Mouse (Mus musculus) limb, embryonic 13.5 days (tissue): ENCODE measurements at regions not wholly inside any gene's neighbourhood (a gene's known extent, or its start where the extent isn't known, plus 50 kb on each side); places are given as distances from the start of the nearest gene placed in this dataset.

Experiments used
- ATAC-seq: fragments of 200-750 bp; cut with Nextera tagmentation; 2 replicates; pipeline ENCODE4 v1.8.0; 2017; ENCODE audit warnings: low read depth, moderate number of reproducible peaks, moderate TSS enrichment; ENCODE audit not compliant: low FRiP score
- H3K27ac ChIP-seq: fragments of 300-500 bp; sonication (generic); 2 replicates; pipeline ENCODE4 v1.5.1; 2015; ENCODE audit warnings: inconsistent platforms, mild to moderate bottlenecking, moderate library complexity
- H3K27me3 ChIP-seq: fragments of 300-500 bp; sonication (generic); 2 replicates; pipeline ENCODE4 v1.6.1; 2015; ENCODE audit warnings: mild to moderate bottlenecking, inconsistent platforms
- H3K36me3 ChIP-seq: fragments of 300-500 bp; sonication (generic); 2 replicates; pipeline ENCODE4 v1.6.1; 2015; ENCODE audit warnings: inconsistent platforms, mild to moderate bottlenecking, moderate library complexity
- H3K4me1 ChIP-seq: fragments of 300-500 bp; sonication (generic); 2 replicates; pipeline ENCODE4 v1.6.1; 2015; ENCODE audit warnings: inconsistent platforms
- H3K4me2 ChIP-seq: fragments of 300-500 bp; sonication (generic); replicated peaks from 2 replicates; pipeline ENCODE4 v1.6.1; 2015; ENCODE audit warnings: inconsistent platforms, mild to moderate bottlenecking, moderate library complexity
- H3K4me3 ChIP-seq: fragments of 300-500 bp; sonication (generic); 2 replicates; pipeline ENCODE4 v1.5.1; 2015; ENCODE audit warnings: moderate library complexity, mild to moderate bottlenecking, inconsistent platforms
- H3K9ac ChIP-seq: fragments of 300-500 bp; sonication (generic); 2 replicates; pipeline ENCODE4 v1.6.1; 2015; ENCODE audit warnings: mild to moderate bottlenecking, inconsistent platforms
- H3K9me3 ChIP-seq: fragments of 300-500 bp; sonication (generic); 2 replicates; pipeline ENCODE4 v1.6.1; 2016; ENCODE audit warnings: inconsistent platforms
- WGBS: fragments of 180-500 bp; shearing (Covaris S2); methylation state at CpG from one replicate; pipeline ENCODE4 v1.1.7; 2015; 5-methylcytosine and 5-hydroxymethylcytosine counted together

GRCm38 (mm10) chr14:105532168-105532745, 273.9 kb downstream of the Ndfip2 start:
- Histone ChIP-seq H3K36me3 (no peaks in the 10 kb centered on the region), H3K9ac (no peak overlapping the region), H3K27me3 (no peaks in the 10 kb centered on the region), H3K9me3 (peaks cover 6% of the 10 kb centered on the region), H3K4me2 (no peak overlapping the region), H3K4me1 (peaks cover 12% of the 10 kb centered on the region), H3K27ac (no peak overlapping the region), H3K4me3 (no peak overlapping the region)
- no peak for ATAC-seq
- 62% methylated on average over 10 of the region's 10 CpGs for WGBS

GRCm38 (mm10) chr14:105528107-105528506, 269.7 kb downstream of the Ndfip2 start:
- H3K9ac ChIP-seq, result no peak overlapping the region
- no peak overlapping the region for H3K4me3 ChIP-seq
- WGBS, result 47% methylated on average over 6 of the region's 6 CpGs
- no peaks in the 10 kb centered on the region for H3K27me3 ChIP-seq
- ATAC-seq, result peak; percentile 57
- H3K4me1 ChIP-seq, result peaks cover 12% of the 10 kb centered on the region
- H3K27ac ChIP-seq, result no peak overlapping the region
- H3K36me3 ChIP-seq, result no peaks in the 10 kb centered on the region
- H3K9me3 ChIP-seq, result no peaks in the 10 kb centered on the region
- no peak overlapping the region for H3K4me2 ChIP-seq

- no peak for ATAC-seq
- no peaks in the 10 kb centered on the region for H3K9me3 ChIP-seq
- H3K9ac ChIP-seq, result no peak overlapping the region
- H3K27ac ChIP-seq, result no peak overlapping the region
- H3K4me2 ChIP-seq, result no peak overlapping the region
- H3K36me3 ChIP-seq, result no peaks in the 10 kb centered on the region
- no peak overlapping the region for H3K4me3 ChIP-seq
- H3K4me1 ChIP-seq, result peaks cover 11% of the 10 kb centered on the region
- 92% methylated on average over 4 of the region's 4 CpGs for WGBS
- H3K27me3 ChIP-seq, result no peaks in the 10 kb centered on the region
Measured at GRCm38 (mm10) chr14:105523849-105524248, 265.5 kb downstream of the Ndfip2 start.

GRCm38 (mm10) chr14:105522279-105522678, 263.9 kb downstream of the Ndfip2 start:
- WGBS, result 57% methylated on average over 1 of the region's 1 CpGs
- H3K27ac ChIP-seq, result no peak overlapping the region
- no peaks in the 10 kb centered on the region for H3K4me1 ChIP-seq
- no peaks in the 10 kb centered on the region for H3K36me3 ChIP-seq
- no peak overlapping the region for H3K4me2 ChIP-seq
- H3K4me3 ChIP-seq, result no peak overlapping the region
- no peaks in the 10 kb centered on the region for H3K9me3 ChIP-seq
- H3K27me3 ChIP-seq, result no peaks in the 10 kb centered on the region
- no peak overlapping the region for H3K9ac ChIP-seq
- ATAC-seq, result no peak

- no peak for ATAC-seq
- no peaks in the 10 kb centered on the region for H3K27me3 ChIP-seq
- H3K4me2 ChIP-seq, result no peak overlapping the region
- 63% methylated on average over 7 of the region's 7 CpGs for WGBS
- no peaks in the 10 kb centered on the region for H3K9me3 ChIP-seq
- no peaks in the 10 kb centered on the region for H3K4me1 ChIP-seq
- H3K9ac ChIP-seq, result no peak overlapping the region
- H3K36me3 ChIP-seq, result no peaks in the 10 kb centered on the region
- no peak overlapping the region for H3K4me3 ChIP-seq
- no peak overlapping the region for H3K27ac ChIP-seq
Measured at GRCm38 (mm10) chr14:105518706-105519105, 260.3 kb downstream of the Ndfip2 start.

- H3K36me3 ChIP-seq, result no peaks in the 10 kb centered on the region
- no peaks in the 10 kb centered on the region for H3K9me3 ChIP-seq
- H3K4me1 ChIP-seq, result no peaks in the 10 kb centered on the region
- no peak overlapping the region for H3K4me2 ChIP-seq
- no peak for ATAC-seq
- no peak overlapping the region for H3K4me3 ChIP-seq
- 81% methylated on average over 9 of the region's 9 CpGs for WGBS
- no peak overlapping the region for H3K27ac ChIP-seq
- no peaks in the 10 kb centered on the region for H3K27me3 ChIP-seq
- H3K9ac ChIP-seq, result no peak overlapping the region
Measured at GRCm38 (mm10) chr14:105514413-105514812, 256.0 kb downstream of the Ndfip2 start.

- WGBS, result 75% methylated on average over 12 of the region's 12 CpGs
- no peak for ATAC-seq
Measured at GRCm38 (mm10) chr14:105512914-105513677, 254.7 kb downstream of the Ndfip2 start.

GRCm38 (mm10) chr14:105511826-105512225, 253.5 kb downstream of the Ndfip2 start:
- Histone ChIP-seq H3K4me2 (no peak overlapping the region), H3K27ac (no peak overlapping the region), H3K36me3 (no peaks in the 10 kb centered on the region), H3K4me1 (no peaks in the 10 kb centered on the region), H3K9ac (no peak overlapping the region), H3K4me3 (no peak overlapping the region), H3K27me3 (no peaks in the 10 kb centered on the region), H3K9me3 (no peaks in the 10 kb centered on the region)
- no peak for ATAC-seq
- 87% methylated on average over 4 of the region's 4 CpGs for WGBS

More at GRCm38 (mm10) chr14:105512914-105513677, 254.7 kb downstream of the Ndfip2 start:
- no peaks in the 10 kb centered on the region for H3K4me1 ChIP-seq
- H3K27ac ChIP-seq, result no peak overlapping the region
- H3K4me3 ChIP-seq, result no peak overlapping the region
- no peaks in the 10 kb centered on the region for H3K9me3 ChIP-seq
- no peak overlapping the region for H3K9ac ChIP-seq
- H3K4me2 ChIP-seq, result no peak overlapping the region
- no peaks in the 10 kb centered on the region for H3K27me3 ChIP-seq
- H3K36me3 ChIP-seq, result no peaks in the 10 kb centered on the region

- Histone ChIP-seq H3K27me3 (no peaks in the 10 kb centered on the region), H3K36me3 (no peaks in the 10 kb centered on the region), H3K4me3 (no peak overlapping the region), H3K9me3 (no peaks in the 10 kb centered on the region), H3K4me1 (no peaks in the 10 kb centered on the region), H3K27ac (no peak overlapping the region), H3K4me2 (no peak overlapping the region), H3K9ac (no peak overlapping the region)
- no peak for ATAC-seq
- WGBS, result 89% methylated on average over 3 of the region's 3 CpGs
Measured at GRCm38 (mm10) chr14:105511135-105511534, 252.8 kb downstream of the Ndfip2 start.

- peaks cover 11% of the 10 kb centered on the region for H3K27me3 ChIP-seq
- no peak for ATAC-seq
- H3K4me3 ChIP-seq, result no peak overlapping the region
- H3K9me3 ChIP-seq, result no peaks in the 10 kb centered on the region
- H3K27ac ChIP-seq, result no peak overlapping the region
- peaks cover 39% of the 10 kb centered on the region for H3K4me1 ChIP-seq
- no peak overlapping the region for H3K9ac ChIP-seq
- no peak overlapping the region for H3K4me2 ChIP-seq
- H3K36me3 ChIP-seq, result no peaks in the 10 kb centered on the region
- WGBS, result 14% methylated on average over 4 of the region's 4 CpGs
Measured at GRCm38 (mm10) chr14:105505261-105505660, 246.9 kb downstream of the Ndfip2 start.

GRCm38 (mm10) chr14:105504376-105504775, 246.0 kb downstream of the Ndfip2 start:
- H3K4me3 ChIP-seq, result no peak overlapping the region
- no peaks in the 10 kb centered on the region for H3K9me3 ChIP-seq
- H3K4me2 ChIP-seq, result no peak overlapping the region
- H3K27me3 ChIP-seq, result peaks cover 11% of the 10 kb centered on the region
- no peak overlapping the region for H3K9ac ChIP-seq
- no peak overlapping the region for H3K27ac ChIP-seq
- H3K36me3 ChIP-seq, result no peaks in the 10 kb centered on the region
- H3K4me1 ChIP-seq, result peaks cover 47% of the 10 kb centered on the region
- 81% methylated on average over 3 of the region's 3 CpGs for WGBS
- no peak for ATAC-seq

- no peak overlapping the region for H3K4me3 ChIP-seq
- ATAC-seq, result no peak
- 58% methylated on average over 5 of the region's 5 CpGs for WGBS
- no peaks in the 10 kb centered on the region for H3K36me3 ChIP-seq
- H3K4me1 ChIP-seq, result peaks cover 52% of the 10 kb centered on the region
- H3K9me3 ChIP-seq, result no peaks in the 10 kb centered on the region
- H3K27me3 ChIP-seq, result peaks cover 11% of the 10 kb centered on the region
- H3K9ac ChIP-seq, result no peak overlapping the region
- no peak overlapping the region for H3K4me2 ChIP-seq
- H3K27ac ChIP-seq, result no peak overlapping the region
Measured at GRCm38 (mm10) chr14:105503806-105504205, 245.4 kb downstream of the Ndfip2 start.

- Histone ChIP-seq H3K4me1 (peaks cover 60% of the 10 kb centered on the region), H3K4me3 (no peak overlapping the region), H3K36me3 (no peaks in the 10 kb centered on the region), H3K27ac (no peak overlapping the region), H3K9ac (no peak overlapping the region), H3K4me2 (peak overlapping the region; percentile 51), H3K9me3 (no peaks in the 10 kb centered on the region), H3K27me3 (peaks cover 11% of the 10 kb centered on the region)
- 27% methylated on average over 11 of the region's 11 CpGs for WGBS
- ATAC-seq, result no peak
Measured at GRCm38 (mm10) chr14:105502633-105502975, 244.2 kb downstream of the Ndfip2 start.
